Mouse (Mus musculus): ENCODE measurements at regions not wholly inside any gene's neighbourhood (a gene's known extent, or its start where the extent isn't known, plus 50 kb on each side); places are given as distances from the start of the nearest gene placed in this dataset.
A peak's percentile ranks its signal among the peaks of the same experiment; 100 is the strongest.

DNA sequence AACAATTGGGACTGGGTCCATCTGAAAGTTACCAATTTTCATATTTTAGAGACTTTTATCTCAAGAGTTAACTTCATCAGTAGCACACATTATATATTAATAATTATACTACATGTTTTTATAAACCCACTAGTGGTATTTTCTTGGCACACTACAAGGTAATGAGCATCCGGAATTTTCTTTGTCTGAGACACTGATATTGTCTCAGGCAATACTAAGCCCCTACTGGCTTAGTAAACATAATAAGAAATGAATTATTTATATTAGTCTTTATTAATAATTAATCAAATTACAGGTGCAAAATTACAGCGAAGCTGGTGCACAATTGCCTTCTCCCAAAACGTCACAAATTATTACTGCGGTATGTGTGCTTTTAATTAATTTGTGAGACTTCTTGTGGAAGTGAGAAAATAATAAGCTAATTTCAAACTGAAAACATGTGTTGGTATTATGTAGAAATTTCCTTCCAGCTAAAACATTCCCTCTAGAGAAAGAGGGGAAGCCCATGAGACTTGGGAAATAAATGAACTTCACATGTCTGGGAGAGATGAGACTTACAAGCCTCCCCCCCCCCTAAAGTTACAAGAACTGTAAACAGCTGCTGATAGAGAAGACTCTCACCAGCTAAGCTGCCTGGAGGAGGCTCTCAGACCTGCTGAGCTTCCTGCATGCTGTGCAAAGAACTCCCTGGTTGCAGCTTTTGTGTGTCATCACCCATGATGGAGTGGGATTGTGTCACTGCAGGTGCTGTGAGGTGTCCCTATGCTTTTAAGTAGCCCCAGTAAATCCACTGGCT is 583.9 kb downstream of the Ipo11 start:
- H3K27ac ChIP-seq (ENCODE audit: low read depth, low read length) = no peak overlapping the region
- no peak overlapping the region for H3K9ac ChIP-seq (ENCODE audit: low read depth, low read length)
- DNase-seq (ENCODE audit: low spot score) (no peak), ATAC-seq (ENCODE audit: low FRiP score) (no peak)
- H3K36me3 ChIP-seq (ENCODE audit: control insufficient read depth, insufficient read depth, low read length) = no peaks in the 10 kb centered on the region
- no peak overlapping the region for H3K4me3 ChIP-seq (ENCODE audit: low read depth, low read length)
- 88% methylated on average over 4 of the region's 4 CpGs for WGBS
- no peaks in the 10 kb centered on the region for H3K4me1 ChIP-seq (replicated peaks; ENCODE audit: control insufficient read depth, insufficient read depth, low read length)
- H3K27me3 ChIP-seq (ENCODE audit: control insufficient read depth, insufficient read depth, low read length) = no peaks in the 10 kb centered on the region
- no peak overlapping the region for H3K4me2 ChIP-seq (replicated peaks; ENCODE audit: low read depth, low read length)
- no peaks in the 10 kb centered on the region for H3K9me3 ChIP-seq (ENCODE audit: control insufficient read depth, low read length)

DNA sequence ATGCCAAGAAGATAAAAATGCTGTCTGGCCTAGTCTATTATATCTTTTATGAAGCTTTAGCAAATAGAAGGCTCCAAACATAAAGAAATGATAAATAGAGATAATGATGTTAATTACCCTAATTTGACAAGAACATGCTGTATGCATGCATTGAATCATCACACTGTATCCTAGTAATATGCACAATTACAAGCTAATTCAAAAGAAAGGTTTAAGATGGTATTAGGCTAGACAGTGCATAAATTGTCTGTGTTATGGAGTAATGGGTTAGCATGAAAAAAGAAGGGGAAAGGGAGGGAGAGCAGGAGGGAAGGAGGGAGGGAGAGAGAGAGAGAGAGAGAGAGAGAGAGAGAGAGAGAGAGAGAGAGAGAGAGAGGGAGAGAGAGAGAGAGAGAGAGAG is 604.7 kb downstream of the Ipo11 start:
- ATAC-seq (ENCODE audit: low FRiP score) (no peak), DNase-seq (ENCODE audit: low spot score) (no peak)
- no peak overlapping the region for H3K4me2 ChIP-seq (replicated peaks; ENCODE audit: low read depth, low read length)
- H3K9ac ChIP-seq (ENCODE audit: low read depth, low read length) = no peak overlapping the region
- H3K27ac ChIP-seq (ENCODE audit: low read depth, low read length) = no peak overlapping the region
- no peaks in the 10 kb centered on the region for H3K27me3 ChIP-seq (ENCODE audit: control insufficient read depth, insufficient read depth, low read length)
- no peaks in the 10 kb centered on the region for H3K36me3 ChIP-seq (ENCODE audit: control insufficient read depth, insufficient read depth, low read length)
- no peak overlapping the region for H3K4me3 ChIP-seq (ENCODE audit: low read depth, low read length)
- H3K4me1 ChIP-seq (replicated peaks; ENCODE audit: control insufficient read depth, insufficient read depth, low read length) = no peaks in the 10 kb centered on the region
- no peaks in the 10 kb centered on the region for H3K9me3 ChIP-seq (ENCODE audit: control insufficient read depth, low read length)

DNA sequence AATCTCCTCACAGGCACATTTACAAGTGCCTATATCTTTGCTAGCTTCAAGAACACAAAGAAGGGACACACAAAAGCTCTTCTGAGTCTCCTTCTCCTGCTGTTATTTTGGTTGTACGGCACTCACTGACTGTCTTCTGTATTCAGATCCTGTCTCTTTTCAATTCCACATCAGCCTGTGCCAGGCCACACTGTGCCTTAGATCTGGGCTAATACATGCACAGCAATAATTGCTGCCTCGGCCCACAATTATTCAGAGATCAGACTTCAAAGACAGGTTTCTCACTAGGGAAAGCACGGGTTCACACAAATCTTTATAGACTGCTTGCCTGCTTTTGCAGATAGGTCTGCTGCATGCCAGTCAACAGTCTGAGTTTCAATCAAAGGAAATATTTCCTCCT is 617.8 kb downstream of the Ipo11 start:
- Histone ChIP-seq H3K4me2 (replicated peaks; ENCODE audit: low read depth, low read length) (no peak overlapping the region), H3K9ac (ENCODE audit: low read depth, low read length) (no peak overlapping the region), H3K27me3 (ENCODE audit: control insufficient read depth, insufficient read depth, low read length) (no peaks in the 10 kb centered on the region), H3K27ac (ENCODE audit: low read depth, low read length) (no peak overlapping the region), H3K4me1 (replicated peaks; ENCODE audit: control insufficient read depth, insufficient read depth, low read length) (no peaks in the 10 kb centered on the region), H3K4me3 (ENCODE audit: low read depth, low read length) (no peak overlapping the region), H3K9me3 (ENCODE audit: control insufficient read depth, low read length) (no peaks in the 10 kb centered on the region), H3K36me3 (ENCODE audit: control insufficient read depth, insufficient read depth, low read length) (no peaks in the 10 kb centered on the region)
- ATAC-seq (ENCODE audit: low FRiP score) (no peak), DNase-seq (ENCODE audit: low spot score) (no peak)
- WGBS = 64% methylated on average over 3 of the region's 3 CpGs

DNA sequence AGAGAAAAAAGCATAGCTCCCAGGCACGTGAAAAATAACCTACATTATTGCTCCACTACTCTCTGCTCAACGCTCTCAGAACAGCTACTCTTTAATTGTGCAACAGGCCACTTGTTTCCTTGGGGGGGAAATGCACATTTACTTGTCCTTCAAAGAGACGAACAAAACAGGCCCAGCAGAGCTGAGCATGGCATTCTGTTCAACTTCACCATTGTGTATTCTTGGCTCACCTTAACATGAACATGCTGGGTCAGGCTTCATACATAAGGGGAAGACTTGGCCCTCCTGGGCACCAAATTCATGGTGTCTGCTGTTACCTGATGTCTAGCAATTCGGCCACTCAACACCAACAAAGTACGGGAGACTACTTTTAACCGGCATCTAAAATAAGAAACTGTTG is 618.3 kb downstream of the Ipo11 start:
- DNase-seq (ENCODE audit: low spot score) = no peak

DNA sequence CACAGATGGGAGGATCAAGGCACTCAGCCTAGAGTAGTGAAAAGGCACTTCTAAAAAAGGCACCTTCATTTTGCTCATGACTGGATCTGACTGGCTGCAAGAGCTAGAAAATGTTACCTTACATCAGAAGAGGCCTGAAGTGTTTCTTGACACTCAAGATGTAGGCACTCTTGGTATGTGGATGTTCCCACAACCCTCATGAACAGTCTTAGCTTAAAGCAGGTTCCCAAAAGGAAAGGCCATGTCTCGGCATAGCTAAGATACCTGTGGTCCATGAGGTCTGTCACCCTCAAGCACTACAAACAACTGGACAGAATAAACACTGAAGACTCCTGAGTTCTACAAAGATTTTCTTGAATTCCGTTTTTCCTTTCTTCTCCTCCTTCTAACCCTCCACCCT is 619.5 kb downstream of the Ipo11 start:
- H3K4me2 ChIP-seq (replicated peaks; ENCODE audit: low read depth, low read length) = no peak overlapping the region
- ATAC-seq (ENCODE audit: low FRiP score) (no peak), DNase-seq (ENCODE audit: low spot score) (no peak)
- H3K36me3 ChIP-seq (ENCODE audit: control insufficient read depth, insufficient read depth, low read length) = no peaks in the 10 kb centered on the region
- no peak overlapping the region for H3K9ac ChIP-seq (ENCODE audit: low read depth, low read length)
- no peaks in the 10 kb centered on the region for H3K9me3 ChIP-seq (ENCODE audit: control insufficient read depth, low read length)
- no peak overlapping the region for H3K27ac ChIP-seq (ENCODE audit: low read depth, low read length)
- WGBS = 86% methylated on average over 2 of the region's 2 CpGs
- H3K4me3 ChIP-seq (ENCODE audit: low read depth, low read length) = no peak overlapping the region
- no peaks in the 10 kb centered on the region for H3K4me1 ChIP-seq (replicated peaks; ENCODE audit: control insufficient read depth, insufficient read depth, low read length)
- no peaks in the 10 kb centered on the region for H3K27me3 ChIP-seq (ENCODE audit: control insufficient read depth, insufficient read depth, low read length)

More for the DNA sequence above, 618.3 kb downstream of the Ipo11 start:
- H3K4me3 ChIP-seq (ENCODE audit: low read depth, low read length) = no peak overlapping the region
- H3K9ac ChIP-seq (ENCODE audit: low read depth, low read length) = no peak overlapping the region
- no peak for ATAC-seq (ENCODE audit: low FRiP score)
- H3K4me1 ChIP-seq (replicated peaks; ENCODE audit: control insufficient read depth, insufficient read depth, low read length) = no peaks in the 10 kb centered on the region
- 83% methylated on average over 6 of the region's 6 CpGs for whole genome bisulfite sequencing
- H3K27ac ChIP-seq (ENCODE audit: low read depth, low read length) = no peak overlapping the region
- H3K4me2 ChIP-seq (replicated peaks; ENCODE audit: low read depth, low read length) = no peak overlapping the region
- no peaks in the 10 kb centered on the region for H3K36me3 ChIP-seq (ENCODE audit: control insufficient read depth, insufficient read depth, low read length)
- H3K27me3 ChIP-seq (ENCODE audit: control insufficient read depth, insufficient read depth, low read length) = no peaks in the 10 kb centered on the region
- no peaks in the 10 kb centered on the region for H3K9me3 ChIP-seq (ENCODE audit: control insufficient read depth, low read length)

DNA sequence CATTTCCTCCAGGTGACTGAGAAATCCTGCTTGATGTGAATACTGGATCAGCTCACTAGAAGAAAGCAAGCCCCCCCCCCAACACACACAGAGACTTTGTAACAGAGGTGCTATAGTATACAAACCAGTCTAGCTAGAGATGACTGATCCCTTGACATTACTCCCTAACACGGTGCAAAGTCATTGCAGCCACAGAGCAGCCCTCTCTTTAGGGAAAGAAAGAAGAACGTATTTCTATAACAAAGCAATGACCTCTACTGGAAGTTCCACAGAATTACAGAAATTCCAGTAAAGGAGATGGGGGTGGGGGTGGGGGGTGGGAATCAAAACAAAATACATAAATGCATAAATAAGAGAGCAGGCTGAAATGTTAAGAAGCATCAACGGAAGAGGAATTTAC is 655.6 kb downstream of the Ipo11 start:
- H3K4me2 ChIP-seq (replicated peaks; ENCODE audit: low read depth, low read length) = no peak overlapping the region
- H3K27ac ChIP-seq (ENCODE audit: low read depth, low read length) = no peak overlapping the region
- H3K9me3 ChIP-seq (ENCODE audit: control insufficient read depth, low read length) = no peaks in the 10 kb centered on the region
- H3K36me3 ChIP-seq (ENCODE audit: control insufficient read depth, insufficient read depth, low read length) = no peaks in the 10 kb centered on the region
- DNase-seq (ENCODE audit: low spot score) = no peak
- 0 out of 2 replicates have a peak, but pooled peaks have one; percentile 33 for ATAC-seq (ENCODE audit: low FRiP score)
- no peaks in the 10 kb centered on the region for H3K4me1 ChIP-seq (replicated peaks; ENCODE audit: control insufficient read depth, insufficient read depth, low read length)
- H3K4me3 ChIP-seq (ENCODE audit: low read depth, low read length) = no peak overlapping the region
- no peaks in the 10 kb centered on the region for H3K27me3 ChIP-seq (ENCODE audit: control insufficient read depth, insufficient read depth, low read length)
- WGBS = 49% methylated on average over 3 of the region's 3 CpGs
- no peak overlapping the region for H3K9ac ChIP-seq (ENCODE audit: low read depth, low read length)

DNA sequence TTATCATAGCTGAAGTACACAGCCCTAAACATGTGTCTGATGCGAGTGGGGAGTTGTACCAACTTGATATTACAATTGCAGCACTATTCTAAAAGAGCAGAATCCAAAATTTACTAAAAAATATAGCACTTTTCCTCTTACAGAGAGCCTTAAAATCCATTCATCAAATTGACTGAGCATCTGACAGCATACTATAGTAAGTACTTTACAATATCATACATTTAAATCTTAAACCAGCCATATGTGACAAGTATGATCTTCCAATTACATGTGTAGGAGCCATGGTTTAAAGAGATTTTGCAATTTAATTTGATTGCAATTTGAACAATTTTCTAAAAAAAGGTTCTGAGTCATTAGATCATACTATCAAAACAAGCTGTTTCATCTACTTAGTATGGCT is 676.9 kb downstream of the Ipo11 start:
- WGBS = 84% methylated on average over 1 of the region's 1 CpGs
- Histone ChIP-seq H3K4me1 (replicated peaks; ENCODE audit: control insufficient read depth, insufficient read depth, low read length) (no peaks in the 10 kb centered on the region), H3K27me3 (ENCODE audit: control insufficient read depth, insufficient read depth, low read length) (no peaks in the 10 kb centered on the region), H3K9ac (ENCODE audit: low read depth, low read length) (no peak overlapping the region), H3K4me2 (replicated peaks; ENCODE audit: low read depth, low read length) (no peak overlapping the region), H3K36me3 (ENCODE audit: control insufficient read depth, insufficient read depth, low read length) (no peaks in the 10 kb centered on the region), H3K9me3 (ENCODE audit: control insufficient read depth, low read length) (no peaks in the 10 kb centered on the region), H3K4me3 (ENCODE audit: low read depth, low read length) (no peak overlapping the region), H3K27ac (ENCODE audit: low read depth, low read length) (no peak overlapping the region)
- no peak for ATAC-seq (ENCODE audit: low FRiP score)
- no peak for DNase-seq (ENCODE audit: low spot score)

All from hindbrain, embryonic 11.5 days (tissue).